Mouse (Mus musculus): Measurements from ENCODE around the gene Cntnap1.

The Cntnap1 gene

GRCm38 (mm10) chr11:101186526-101187247, 16.4 kb downstream of the Cntnap1 start:
- peak; percentile 76 for DNase-seq

DNA sequence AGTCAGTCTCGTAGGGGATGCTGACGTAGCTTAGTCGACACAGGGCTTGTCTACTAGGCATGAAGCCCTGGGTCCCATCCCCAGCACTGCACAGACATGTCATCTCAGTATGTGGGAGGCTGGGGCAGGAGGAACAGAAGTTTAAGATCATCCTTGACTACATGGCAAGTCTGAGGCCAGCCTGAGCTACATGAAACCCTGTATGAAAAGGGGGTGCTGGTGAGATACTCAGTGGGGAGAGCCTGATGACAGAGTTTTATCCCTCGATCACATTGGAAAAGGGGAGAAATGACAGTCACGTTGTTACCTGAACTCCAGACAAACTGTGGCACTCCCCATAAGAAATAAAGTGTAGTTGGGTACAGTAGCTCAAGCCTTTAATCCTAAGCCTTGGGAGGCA, 17.2 kb downstream of the Cntnap1 start:
- DNase-seq, result peak; percentile 45

DNA sequence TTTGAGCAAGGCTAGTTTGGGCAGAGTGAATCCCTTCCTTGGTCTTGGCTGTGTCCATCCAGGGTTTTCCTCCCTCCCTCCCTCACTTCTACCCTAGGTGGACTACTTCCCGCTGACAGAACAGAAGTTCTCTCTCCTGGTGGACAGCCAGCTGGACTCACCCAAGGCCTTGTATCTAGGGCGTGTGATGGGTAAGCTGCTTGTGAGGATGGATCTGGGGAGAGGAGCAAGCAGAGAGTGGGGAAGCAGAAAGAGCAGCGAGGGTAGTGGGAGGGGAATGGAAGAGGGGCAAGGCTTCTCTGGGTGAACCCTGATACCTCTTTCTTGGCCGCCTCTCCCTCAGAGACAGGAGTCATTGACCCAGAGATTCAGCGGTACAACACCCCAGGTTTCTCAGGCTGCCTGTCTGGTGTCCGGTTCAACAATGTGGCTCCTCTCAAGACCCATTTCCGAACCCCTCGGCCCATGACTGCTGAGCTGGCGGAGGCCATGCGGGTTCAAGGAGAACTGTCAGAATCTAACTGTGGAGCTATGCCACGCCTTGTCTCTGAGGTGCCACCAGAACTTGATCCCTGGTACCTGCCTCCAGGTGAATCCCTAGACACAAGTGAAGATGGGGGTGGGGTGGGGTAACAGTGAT, 18.0 kb downstream of the Cntnap1 start:
- peak; percentile 95 for DNase-seq

GRCm38 (mm10) chr11:101189495-101190180, 19.3 kb downstream of the Cntnap1 start:
- DNase-seq, result peak; percentile 98

DNA sequence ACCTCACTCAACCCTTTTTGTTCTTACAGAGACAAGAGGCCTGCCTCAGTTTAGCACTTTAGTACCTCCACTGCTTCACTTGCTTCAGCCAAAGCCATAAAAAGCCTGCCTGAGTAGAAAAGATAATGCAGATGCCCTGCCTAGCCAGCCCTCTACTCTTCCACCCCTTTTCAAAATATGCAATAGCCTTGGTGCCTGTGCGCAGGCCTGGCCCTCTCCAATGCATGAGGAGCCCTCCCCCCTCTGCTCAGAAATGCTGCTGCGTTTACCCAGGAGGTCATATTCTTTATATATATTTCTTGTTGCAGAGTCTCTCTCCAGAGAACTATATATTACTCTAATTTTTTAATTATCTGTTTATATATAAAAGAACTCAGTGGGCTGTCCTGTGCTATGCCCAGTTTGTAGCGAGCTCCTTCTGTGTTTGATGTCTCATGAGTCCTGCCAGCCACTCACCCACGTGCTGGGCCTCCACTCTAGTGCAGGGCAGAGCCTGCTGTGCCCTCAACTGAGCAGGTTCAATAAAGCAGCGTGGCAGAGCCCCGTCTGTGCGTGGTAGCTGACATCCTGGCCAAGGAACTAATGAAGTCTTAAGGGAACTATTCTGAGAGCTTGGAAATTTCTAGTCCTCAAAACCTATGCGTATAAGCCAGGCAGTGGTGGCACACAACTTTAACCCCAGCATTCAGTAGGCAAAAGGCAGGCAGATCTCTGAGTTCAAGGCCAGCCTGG, 20.0 kb downstream of the Cntnap1 start:
- DNase-seq, result peak; percentile 71

DNA sequence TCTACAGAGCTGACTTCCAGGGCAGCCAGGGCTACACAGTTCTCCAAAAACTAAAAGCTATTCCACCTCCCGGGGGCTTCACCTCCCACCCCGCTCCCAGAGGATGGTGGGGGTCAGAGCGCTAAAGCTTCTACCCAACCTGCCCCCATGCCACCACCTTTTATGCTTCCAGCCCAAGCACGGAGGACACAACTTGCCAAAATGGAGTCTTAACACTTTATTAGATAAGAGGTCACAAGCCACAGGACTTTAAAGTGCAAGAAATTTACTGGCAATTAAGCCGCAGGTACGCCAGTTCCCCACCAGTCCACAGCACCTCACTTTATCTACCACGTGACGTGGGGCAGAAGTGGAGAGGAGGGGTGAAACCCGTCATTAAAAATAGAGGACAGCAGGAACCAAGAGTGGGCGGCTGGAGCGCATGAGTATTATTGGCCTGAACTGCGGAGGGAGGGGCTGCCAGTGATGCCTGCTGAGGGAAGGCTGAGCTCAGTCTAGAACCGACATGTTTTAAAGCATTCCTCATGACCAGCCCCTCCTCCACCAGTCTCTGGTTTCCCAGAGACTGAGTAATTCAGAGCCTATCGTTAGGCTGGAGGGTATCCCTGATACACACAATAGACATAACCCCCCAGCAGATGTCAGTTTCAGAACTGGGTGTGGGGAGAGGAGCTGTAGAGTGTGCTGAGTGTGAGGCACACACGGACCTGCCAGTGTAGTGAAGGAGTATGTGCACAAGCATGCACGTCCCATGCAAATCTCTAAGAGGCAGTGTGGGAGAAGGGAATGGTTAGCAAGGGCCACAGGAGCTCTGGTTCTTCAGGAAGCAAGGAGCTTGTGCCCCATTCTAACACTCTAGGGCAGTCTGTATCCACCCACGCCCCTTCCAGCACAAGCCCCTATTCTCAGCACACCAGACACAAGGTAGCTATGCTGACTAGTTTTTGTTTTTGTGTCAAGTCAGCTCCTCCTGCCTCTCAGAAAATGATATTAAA, 20.9 kb downstream of the Cntnap1 start:
- peak; percentile 77 for DNase-seq

- DNase-seq, result peak; percentile 61
These were observed 21.7 kb downstream of the Cntnap1 start for GRCm38 (mm10) chr11:101191919-101192470.

- DNase-seq, result peak; percentile 71
These were observed 22.3 kb downstream of the Cntnap1 start for GRCm38 (mm10) chr11:101192646-101193045.

GRCm38 (mm10) chr11:101193076-101193475, 22.8 kb downstream of the Cntnap1 start:
- peak; percentile 65 for DNase-seq

DNA sequence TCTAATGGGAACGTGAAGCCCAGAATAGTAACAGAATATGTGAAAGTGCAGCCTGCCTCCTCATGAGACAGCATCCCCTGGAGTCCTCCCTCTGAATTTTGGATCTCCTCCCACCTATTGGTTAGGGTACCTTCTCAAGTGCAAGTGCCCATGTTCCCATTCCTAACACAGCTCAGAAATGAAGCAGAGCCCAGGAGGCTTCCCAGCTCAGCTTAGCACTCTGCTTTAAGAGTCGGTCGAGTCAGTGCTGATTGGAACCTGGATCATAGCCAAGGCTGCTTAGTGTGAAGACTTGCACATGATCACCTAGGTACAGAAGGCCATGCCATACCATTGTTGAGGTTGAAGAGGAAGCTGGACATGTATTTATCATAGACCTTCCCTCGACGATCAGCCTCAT, 23.8 kb downstream of the Cntnap1 start:
- DNase-seq, result peak; percentile 45

DNA sequence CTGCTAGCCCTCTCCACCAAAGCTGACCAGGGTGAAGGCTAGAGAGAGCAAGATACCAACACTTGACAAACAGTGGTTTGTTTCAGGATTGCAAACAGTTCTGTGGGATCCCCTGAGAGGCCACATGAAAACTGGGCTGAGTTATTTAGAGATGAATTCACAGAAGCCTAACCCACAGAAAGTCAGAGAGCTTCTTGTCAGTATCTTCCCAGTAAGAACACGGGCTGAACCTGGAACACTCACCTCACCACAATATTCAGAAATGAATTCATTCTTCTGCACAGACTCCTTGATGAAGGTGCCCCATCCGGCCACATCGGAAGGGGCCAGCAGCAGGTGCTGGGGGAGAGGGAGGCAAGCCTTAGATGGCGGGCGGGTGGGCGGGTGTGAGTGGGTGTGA, 24.3 kb downstream of the Cntnap1 start:
- DNase-seq, result no peak

DNA sequence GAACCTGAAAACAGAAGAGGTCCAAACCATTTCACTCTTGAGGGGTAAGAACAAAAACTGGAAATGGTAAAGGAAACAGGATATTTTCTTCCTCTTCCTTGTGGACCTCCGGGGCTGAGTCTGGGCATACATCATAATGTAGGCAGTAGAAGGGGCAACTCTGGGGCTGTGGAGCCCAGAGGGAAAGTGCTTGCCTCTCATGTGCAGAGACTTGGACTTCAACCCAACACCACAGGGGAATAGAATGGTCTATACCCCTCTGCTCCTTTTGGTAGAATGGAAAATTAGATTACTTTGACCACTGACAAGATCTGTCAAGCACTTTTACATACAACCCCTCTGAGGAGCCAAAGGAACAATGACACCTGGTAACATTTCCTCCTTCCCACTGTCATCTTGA, 24.8 kb downstream of the Cntnap1 start:
- no peak for DNase-seq

- DNase-seq, result peak; percentile 20
These were observed 25.2 kb downstream of the Cntnap1 start for GRCm38 (mm10) chr11:101195571-101195970.

DNA sequence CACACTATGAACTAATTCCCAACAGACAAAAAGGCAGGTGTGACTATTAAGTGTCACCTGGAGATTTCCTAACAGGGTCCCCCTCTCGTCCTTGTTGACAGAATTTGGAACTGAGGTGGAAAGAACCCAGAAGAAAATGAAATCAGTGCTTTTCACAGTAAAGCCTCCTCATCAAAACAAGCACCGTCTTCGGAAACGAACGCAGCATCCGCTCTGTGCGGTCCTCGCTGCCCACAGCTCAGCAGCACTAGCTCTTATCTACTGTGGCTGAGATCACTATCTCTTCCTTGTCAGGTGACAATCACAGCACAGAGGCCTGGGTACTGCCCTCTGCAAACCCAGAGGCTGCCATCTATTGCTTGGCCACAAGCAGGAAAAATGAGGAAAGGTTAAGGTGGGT, 25.9 kb downstream of the Cntnap1 start:
- DNase-seq, result no peak

DNA sequence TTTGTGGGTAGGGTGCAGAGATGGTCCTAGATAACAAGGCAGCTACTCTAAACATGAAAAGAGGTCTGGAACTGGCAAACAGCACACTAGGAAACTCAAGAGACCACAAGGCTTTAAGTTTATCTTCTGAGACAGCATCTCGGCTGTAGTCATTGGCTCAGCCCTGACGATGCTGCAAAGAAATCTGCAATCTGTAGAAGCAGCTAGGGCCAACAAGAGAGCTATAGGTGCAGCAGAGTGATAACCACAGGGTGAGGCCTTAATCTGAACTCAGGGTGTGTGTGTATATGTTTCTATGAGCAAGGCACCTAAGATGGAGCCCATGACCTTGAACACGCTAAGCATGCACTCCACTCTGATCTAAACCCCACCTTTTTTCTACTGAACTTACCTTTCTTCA, 29.2 kb downstream of the Cntnap1 start:
- DNase-seq, result no peak

GRCm38 (mm10) chr11:101200986-101201385, 30.7 kb downstream of the Cntnap1 start:
- DNase-seq, result peak; percentile 83

DNA sequence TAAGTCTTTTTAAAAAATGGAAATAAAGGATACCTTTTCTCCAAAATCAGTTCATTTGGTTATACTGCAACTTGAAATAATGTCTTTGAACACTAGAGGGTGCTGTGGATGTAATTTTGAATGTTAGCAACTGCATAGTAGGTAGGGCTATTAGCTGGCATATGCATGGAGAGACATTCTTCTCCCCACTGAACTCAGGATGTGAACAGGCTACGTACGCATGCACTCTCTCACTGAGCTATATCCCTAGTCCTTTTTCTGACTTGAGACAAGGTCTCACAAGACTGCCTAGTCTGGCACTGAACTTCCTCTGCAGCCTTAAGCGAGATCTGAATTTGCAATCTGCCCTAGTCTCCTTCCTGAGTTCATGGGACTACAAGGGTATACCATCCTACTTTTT, 41.6 kb downstream of the Cntnap1 start:
- DNase-seq, result no peak

DNA sequence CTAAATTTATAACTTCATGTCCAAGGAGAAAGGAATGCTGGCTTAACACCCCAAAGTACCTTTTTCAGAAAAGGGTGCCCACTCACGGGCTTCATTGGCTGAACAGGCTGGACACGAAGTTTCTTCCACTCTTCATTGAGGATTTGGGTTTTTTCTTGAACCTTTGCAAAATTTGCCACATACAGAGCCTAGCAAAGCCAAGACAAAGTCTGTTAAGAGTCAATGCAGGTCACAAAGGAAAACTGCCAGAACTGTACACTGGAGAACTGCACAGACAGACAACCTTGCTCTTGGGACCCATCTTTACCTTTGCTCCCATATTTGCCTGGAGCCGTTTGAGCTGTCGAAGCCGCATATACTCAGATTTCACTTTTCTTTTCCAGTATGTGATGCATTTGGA, 46.6 kb downstream of the Cntnap1 start:
- no peak for DNase-seq

GRCm38 (mm10) chr11:101218436-101219055, 48.2 kb downstream of the Cntnap1 start:
- DNase-seq, result no peak

DNA sequence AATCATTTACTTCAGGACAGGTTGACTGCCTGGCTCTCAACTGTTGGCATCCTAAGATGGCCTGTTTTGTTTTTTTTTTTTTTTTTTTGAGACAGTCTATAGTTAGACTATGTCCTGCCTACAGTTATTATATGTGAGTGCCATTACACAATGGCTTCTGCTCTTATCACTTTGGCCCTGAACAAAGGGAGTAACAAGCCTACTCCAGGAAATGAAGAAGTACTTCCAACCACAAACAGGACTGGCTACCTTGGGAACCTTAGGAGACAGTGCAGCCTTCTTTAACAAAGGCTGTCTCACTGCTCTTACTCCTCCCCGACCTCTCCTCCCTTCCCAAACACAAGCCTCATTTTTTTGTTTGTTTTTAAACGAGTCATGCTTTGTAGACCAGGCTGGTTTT, 50.5 kb downstream of the Cntnap1 start:
- DNase-seq, result no peak

DNA sequence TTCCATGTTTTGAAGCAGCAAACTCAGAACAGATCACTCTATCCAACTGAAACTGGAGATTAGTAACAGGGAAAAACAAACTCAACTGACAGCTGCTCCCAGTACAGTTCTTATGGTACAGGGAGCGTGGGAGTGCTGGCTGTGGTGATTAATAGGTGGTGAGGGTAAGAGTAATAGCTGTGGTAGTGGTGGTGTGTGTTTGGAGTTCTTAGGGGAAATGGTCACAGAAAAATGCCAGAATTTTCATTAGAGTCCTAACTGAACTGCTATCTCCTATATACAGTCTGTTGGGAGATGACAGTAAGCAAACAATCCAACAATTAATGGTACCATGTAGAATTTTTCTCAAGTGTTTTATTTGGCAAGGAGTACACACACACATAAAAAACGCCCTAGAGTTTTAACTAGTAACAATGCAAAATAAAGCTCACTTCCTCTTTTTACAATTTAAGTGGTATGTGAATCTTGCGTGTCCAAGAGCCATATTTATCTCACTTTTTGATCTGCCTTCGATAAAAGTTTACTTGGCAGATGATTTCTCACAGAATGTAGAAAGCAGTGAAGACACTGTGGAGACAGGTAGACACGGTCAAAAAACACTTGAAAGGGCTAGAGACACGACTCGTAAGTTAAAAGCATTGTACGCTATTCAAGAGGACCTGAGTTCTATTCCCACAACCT, 51.1 kb downstream of the Cntnap1 start:
- DNase-seq, result no peak

Data from cerebellum, adult 11-12 months (tissue).